Mouse (Mus musculus): ENCODE measurements around the gene Treh.

The Treh gene

GRCm38 (mm10) chr9:44648881-44649281 is 24.2 kb upstream of the Treh start:
- no peaks in the 10 kb centered on the region for H3K27me3 ChIP-seq (ENCODE audit: control insufficient read depth, insufficient read depth, low read length, poor library complexity, severe bottlenecking)
- no peaks in the 10 kb centered on the region for H3K36me3 ChIP-seq (ENCODE audit: control insufficient read depth, insufficient read depth, low read length, poor library complexity, severe bottlenecking)
- peak; percentile 32 for DNase-seq (ENCODE audit: low read depth, low spot score)

GRCm38 (mm10) chr9:44652027-44652426 is 21.0 kb upstream of the Treh start:
- H3K36me3 ChIP-seq (ENCODE audit: control insufficient read depth, insufficient read depth, low read length, poor library complexity, severe bottlenecking): no peaks in the 10 kb centered on the region
- H3K27me3 ChIP-seq (ENCODE audit: control insufficient read depth, insufficient read depth, low read length, poor library complexity, severe bottlenecking): no peaks in the 10 kb centered on the region
- DNase-seq (ENCODE audit: low read depth, low spot score): peak; percentile 84

GRCm38 (mm10) chr9:44653896-44654295 is 19.1 kb upstream of the Treh start:
- H3K36me3 ChIP-seq (ENCODE audit: control insufficient read depth, insufficient read depth, low read length, poor library complexity, severe bottlenecking): no peaks in the 10 kb centered on the region
- DNase-seq (ENCODE audit: low read depth, low spot score): no peak
- H3K27me3 ChIP-seq (ENCODE audit: control insufficient read depth, insufficient read depth, low read length, poor library complexity, severe bottlenecking): no peaks in the 10 kb centered on the region

- H3K27me3 ChIP-seq (ENCODE audit: control insufficient read depth, insufficient read depth, low read length, poor library complexity, severe bottlenecking): no peaks in the 10 kb centered on the region; the same call in 1 of the 2 replicates
- DNase-seq (ENCODE audit: low read depth, low spot score): peak; percentile 91
- H3K36me3 ChIP-seq (ENCODE audit: control insufficient read depth, insufficient read depth, low read length, poor library complexity, severe bottlenecking): no peaks in the 10 kb centered on the region
These were observed 17.7 kb upstream of the Treh start for GRCm38 (mm10) chr9:44655098-44656066.

- no peak for DNase-seq (ENCODE audit: low read depth, low spot score)
- no peaks in the 10 kb centered on the region for H3K36me3 ChIP-seq (ENCODE audit: control insufficient read depth, insufficient read depth, low read length, poor library complexity, severe bottlenecking)
- no peaks in the 10 kb centered on the region; the same call in 1 of the 2 replicates for H3K27me3 ChIP-seq (ENCODE audit: control insufficient read depth, insufficient read depth, low read length, poor library complexity, severe bottlenecking)
These were observed 9.3 kb upstream of the Treh start for GRCm38 (mm10) chr9:44663706-44664105.

GRCm38 (mm10) chr9:44671416-44671815 is 1.6 kb upstream of the Treh start:
- Histone ChIP-seq H3K36me3 (ENCODE audit: control insufficient read depth, insufficient read depth, low read length, poor library complexity, severe bottlenecking) (no peaks in the 10 kb centered on the region), H3K27me3 (ENCODE audit: control insufficient read depth, insufficient read depth, low read length, poor library complexity, severe bottlenecking) (no peaks in the 10 kb centered on the region)
- no peak for DNase-seq (ENCODE audit: low read depth, low spot score)

GRCm38 (mm10) chr9:44672291-44672865 is 655 bp upstream of the Treh start:
- Histone ChIP-seq H3K36me3 (ENCODE audit: control insufficient read depth, insufficient read depth, low read length, poor library complexity, severe bottlenecking) (no peaks in the 10 kb centered on the region), H3K27me3 (ENCODE audit: control insufficient read depth, insufficient read depth, low read length, poor library complexity, severe bottlenecking) (no peaks in the 10 kb centered on the region)
- no peak for DNase-seq (ENCODE audit: low read depth, low spot score)

- Histone ChIP-seq H3K27me3 (ENCODE audit: control insufficient read depth, insufficient read depth, low read length, poor library complexity, severe bottlenecking) (no peaks in the 10 kb centered on the region), H3K36me3 (ENCODE audit: control insufficient read depth, insufficient read depth, low read length, poor library complexity, severe bottlenecking) (no peaks in the 10 kb centered on the region)
- peak; percentile 43 for DNase-seq (ENCODE audit: low read depth, low spot score)
These were observed 5.3 kb downstream of the Treh start for GRCm38 (mm10) chr9:44678288-44678871.

GRCm38 (mm10) chr9:44679565-44679964 is 6.5 kb downstream of the Treh start:
- H3K27me3 ChIP-seq (ENCODE audit: control insufficient read depth, insufficient read depth, low read length, poor library complexity, severe bottlenecking): no peaks in the 10 kb centered on the region
- H3K36me3 ChIP-seq (ENCODE audit: control insufficient read depth, insufficient read depth, low read length, poor library complexity, severe bottlenecking): no peaks in the 10 kb centered on the region
- DNase-seq (ENCODE audit: low read depth, low spot score): no peak

GRCm38 (mm10) chr9:44683046-44683445 is 10.0 kb downstream of the Treh start:
- no peak for DNase-seq (ENCODE audit: low read depth, low spot score)

GRCm38 (mm10) chr9:44685346-44686330 is 12.6 kb downstream of the Treh start:
- DNase-seq (ENCODE audit: low read depth, low spot score): peak; percentile 83
- Histone ChIP-seq H3K27me3 (ENCODE audit: control insufficient read depth, insufficient read depth, low read length, poor library complexity, severe bottlenecking) (no peaks in the 10 kb centered on the region), H3K36me3 (ENCODE audit: control insufficient read depth, insufficient read depth, low read length, poor library complexity, severe bottlenecking) (no peaks in the 10 kb centered on the region)

More at GRCm38 (mm10) chr9:44683046-44683445, 10.0 kb downstream of the Treh start:
- Histone ChIP-seq H3K27me3 (ENCODE audit: control insufficient read depth, insufficient read depth, low read length, poor library complexity, severe bottlenecking) (no peaks in the 10 kb centered on the region), H3K36me3 (ENCODE audit: control insufficient read depth, insufficient read depth, low read length, poor library complexity, severe bottlenecking) (no peaks in the 10 kb centered on the region)

- DNase-seq (ENCODE audit: low read depth, low spot score): no peak
- no peaks in the 10 kb centered on the region for H3K36me3 ChIP-seq (ENCODE audit: control insufficient read depth, insufficient read depth, low read length, poor library complexity, severe bottlenecking)
- H3K27me3 ChIP-seq (ENCODE audit: control insufficient read depth, insufficient read depth, low read length, poor library complexity, severe bottlenecking): no peaks in the 10 kb centered on the region
These were observed 13.6 kb downstream of the Treh start for GRCm38 (mm10) chr9:44686638-44687037.

GRCm38 (mm10) chr9:44688013-44688412 is 15.0 kb downstream of the Treh start:
- no peaks in the 10 kb centered on the region for H3K27me3 ChIP-seq (ENCODE audit: control insufficient read depth, insufficient read depth, low read length, poor library complexity, severe bottlenecking)
- H3K36me3 ChIP-seq (ENCODE audit: control insufficient read depth, insufficient read depth, low read length, poor library complexity, severe bottlenecking): no peaks in the 10 kb centered on the region
- no peak for DNase-seq (ENCODE audit: low read depth, low spot score)

GRCm38 (mm10) chr9:44690641-44691040 is 17.6 kb downstream of the Treh start:
- H3K36me3 ChIP-seq (ENCODE audit: control insufficient read depth, insufficient read depth, low read length, poor library complexity, severe bottlenecking): no peaks in the 10 kb centered on the region
- DNase-seq (ENCODE audit: low read depth, low spot score): peak; percentile 67
- H3K27me3 ChIP-seq (ENCODE audit: control insufficient read depth, insufficient read depth, low read length, poor library complexity, severe bottlenecking): no peaks in the 10 kb centered on the region
